Mouse (Mus musculus) hindbrain, embryonic 10.5 days (tissue): ENCODE results near the gene Nmnat2. TPM values are rescaled to one million over a fixed set of nuclear protein-coding genes. Genes with fewer than 3 reads are reported as not detected.

Experiments used
- DNase-seq: peaks from one replicate; pipeline ENCODE4 v3.0.0-alpha.2; 2017; ENCODE audit warnings: low spot score
- H3K27ac ChIP-seq: fragments of 300-500 bp; sonication (generic); 2 replicates; pipeline ENCODE4 v1.5.1; 2016; ENCODE audit warnings: mild to moderate bottlenecking, moderate library complexity
- H3K27me3 ChIP-seq: fragments of 300-500 bp; sonication (generic); 2 replicates; pipeline ENCODE4 v1.6.1; 2016; ENCODE audit warnings: mild to moderate bottlenecking; ENCODE audit not compliant: poor library complexity, insufficient read depth, severe bottlenecking
- H3K36me3 ChIP-seq: fragments of 300-500 bp; sonication (generic); 2 replicates; pipeline ENCODE4 v1.6.1; 2016; ENCODE audit warnings: mild to moderate bottlenecking, moderate library complexity
- H3K4me1 ChIP-seq: fragments of 300-500 bp; sonication (generic); replicated peaks from 2 replicates; pipeline ENCODE4 v1.6.1; 2016; ENCODE audit warnings: mild to moderate bottlenecking
- H3K4me3 ChIP-seq: fragments of 300-500 bp; sonication (generic); 2 replicates; pipeline ENCODE4 v1.5.1; 2016; ENCODE audit warnings: mild to moderate bottlenecking, moderate library complexity
- H3K9me3 ChIP-seq: fragments of 300-500 bp; sonication (generic); 2 replicates; pipeline ENCODE4 v1.6.1; 2016; ENCODE audit warnings: mild to moderate bottlenecking, moderate library complexity
- WGBS: fragments of 180-500 bp; shearing (Covaris S2); methylation state at CpG from one replicate; pipeline ENCODE4 v1.1.7; 2016; 5-methylcytosine and 5-hydroxymethylcytosine counted together
- polyA plus RNA-seq: library from polyadenylated mRNA; unstranded; fragments of >200 nt; fragmentation: Nextera tagmentation; extraction: Ambion mirVana; gene quantifications from 2 replicates; pipeline ENCODE4 v1.2.1, GENCODE M21; 2016

Gene Nmnat2
- polyA plus RNA-seq, 1 experiment from 2014 or later = 20.6 TPM

GRCm38 (mm10) chr1:152964344-152964743 is 9.6 kb downstream of the Nmnat2 start:
- no peaks in the 10 kb centered on the region for H3K27me3 ChIP-seq
- 82% methylated on average over 10 of the region's 10 CpGs for WGBS
- DNase-seq = no peak

GRCm38 (mm10) chr1:152966222-152966621 is 11.4 kb downstream of the Nmnat2 start:
- Histone ChIP-seq H3K9me3 (no peaks in the 10 kb centered on the region), H3K36me3 (no peaks in the 10 kb centered on the region), H3K27ac (0 out of 2 replicates have a peak overlapping the region, but pooled peaks have one; percentile 12), H3K4me3 (no peak overlapping the region), H3K4me1 (peaks cover 11% of the 10 kb centered on the region), H3K27me3 (no peaks in the 10 kb centered on the region)
- no peak for DNase-seq
- 76% methylated on average over 6 of the region's 6 CpGs for WGBS

More at GRCm38 (mm10) chr1:152964344-152964743, 9.6 kb downstream of the Nmnat2 start:
- H3K36me3 ChIP-seq = no peaks in the 10 kb centered on the region
- H3K4me3 ChIP-seq = no peak overlapping the region
- peaks cover 11% of the 10 kb centered on the region for H3K4me1 ChIP-seq
- no peak overlapping the region for H3K27ac ChIP-seq
- H3K9me3 ChIP-seq = no peaks in the 10 kb centered on the region

- DNase-seq = no peak
- Histone ChIP-seq H3K36me3 (no peaks in the 10 kb centered on the region), H3K4me3 (no peak overlapping the region), H3K9me3 (no peaks in the 10 kb centered on the region), H3K27me3 (no peaks in the 10 kb centered on the region), H3K27ac (0 out of 2 replicates have a peak overlapping the region, but pooled peaks have one; percentile 12), H3K4me1 (peaks cover 11% of the 10 kb centered on the region)
- 80% methylated on average over 2 of the region's 2 CpGs for WGBS
Measured at GRCm38 (mm10) chr1:152966686-152967085, 11.9 kb downstream of the Nmnat2 start.

- DNase-seq = no peak
- WGBS = 73% methylated on average over 4 of the region's 4 CpGs
- H3K36me3 ChIP-seq = no peaks in the 10 kb centered on the region
- H3K9me3 ChIP-seq = no peaks in the 10 kb centered on the region
- H3K27ac ChIP-seq = no peak overlapping the region
- no peaks in the 10 kb centered on the region for H3K27me3 ChIP-seq
- no peak overlapping the region for H3K4me3 ChIP-seq
- peaks cover 27% of the 10 kb centered on the region for H3K4me1 ChIP-seq
Measured at GRCm38 (mm10) chr1:152969081-152969480, 14.3 kb downstream of the Nmnat2 start.

GRCm38 (mm10) chr1:152972957-152973356 is 18.2 kb downstream of the Nmnat2 start:
- WGBS = 29% methylated on average over 4 of the region's 4 CpGs
- no peaks in the 10 kb centered on the region for H3K27me3 ChIP-seq
- H3K9me3 ChIP-seq = 0 out of 2 replicates have a peak, but pooled peaks cover 7% of the 10 kb centered on the region
- no peak overlapping the region for H3K4me3 ChIP-seq
- H3K27ac ChIP-seq = peak overlapping the region; percentile 6; the same call in 1 of the 2 replicates
- H3K36me3 ChIP-seq = no peaks in the 10 kb centered on the region
- no peak for DNase-seq
- peaks cover 24% of the 10 kb centered on the region for H3K4me1 ChIP-seq

GRCm38 (mm10) chr1:152973421-152973820 is 18.6 kb downstream of the Nmnat2 start:
- peak overlapping the region; percentile 6; the same call in 1 of the 2 replicates for H3K27ac ChIP-seq
- WGBS = 24% methylated on average over 5 of the region's 5 CpGs
- no peak for DNase-seq

GRCm38 (mm10) chr1:152973861-152974260 is 19.1 kb downstream of the Nmnat2 start:
- Histone ChIP-seq H3K4me1 (peaks cover 24% of the 10 kb centered on the region), H3K27ac (no peak overlapping the region), H3K27me3 (no peaks in the 10 kb centered on the region), H3K4me3 (no peak overlapping the region), H3K36me3 (no peaks in the 10 kb centered on the region), H3K9me3 (0 out of 2 replicates have a peak, but pooled peaks cover 7% of the 10 kb centered on the region)
- DNase-seq = no peak
- WGBS = 20% methylated on average over 4 of the region's 4 CpGs

More at GRCm38 (mm10) chr1:152973421-152973820, 18.6 kb downstream of the Nmnat2 start:
- Histone ChIP-seq H3K4me3 (no peak overlapping the region), H3K9me3 (0 out of 2 replicates have a peak, but pooled peaks cover 7% of the 10 kb centered on the region), H3K27me3 (no peaks in the 10 kb centered on the region), H3K4me1 (peaks cover 24% of the 10 kb centered on the region), H3K36me3 (no peaks in the 10 kb centered on the region)

- DNase-seq = no peak
- H3K36me3 ChIP-seq = no peaks in the 10 kb centered on the region
- H3K27me3 ChIP-seq = no peaks in the 10 kb centered on the region
- H3K4me1 ChIP-seq = peaks cover 24% of the 10 kb centered on the region
- H3K9me3 ChIP-seq = 0 out of 2 replicates have a peak, but pooled peaks cover 7% of the 10 kb centered on the region
- 72% methylated on average over 3 of the region's 3 CpGs for WGBS
- H3K4me3 ChIP-seq = no peak overlapping the region
- H3K27ac ChIP-seq = no peak overlapping the region
Measured at GRCm38 (mm10) chr1:152975144-152975543, 20.4 kb downstream of the Nmnat2 start.

GRCm38 (mm10) chr1:152978700-152979099 is 23.9 kb downstream of the Nmnat2 start:
- no peaks in the 10 kb centered on the region for H3K36me3 ChIP-seq
- H3K27me3 ChIP-seq = no peaks in the 10 kb centered on the region
- no peak overlapping the region for H3K27ac ChIP-seq
- H3K9me3 ChIP-seq = 0 out of 2 replicates have a peak, but pooled peaks cover 7% of the 10 kb centered on the region
- H3K4me3 ChIP-seq = no peak overlapping the region
- H3K4me1 ChIP-seq = peaks cover 11% of the 10 kb centered on the region
- WGBS = 95% methylated on average over 8 of the region's 8 CpGs
- no peak for DNase-seq

- no peaks in the 10 kb centered on the region for H3K4me1 ChIP-seq
Measured at GRCm38 (mm10) chr1:152983416-152983815, 28.6 kb downstream of the Nmnat2 start.

GRCm38 (mm10) chr1:152986981-152987380 is 32.2 kb downstream of the Nmnat2 start:
- Histone ChIP-seq H3K27ac (no peak overlapping the region), H3K27me3 (no peaks in the 10 kb centered on the region), H3K4me3 (no peak overlapping the region), H3K4me1 (0 out of 2 replicates have a peak, but pooled peaks cover 3% of the 10 kb centered on the region), H3K9me3 (no peaks in the 10 kb centered on the region), H3K36me3 (no peaks in the 10 kb centered on the region)
- 85% methylated on average over 3 of the region's 3 CpGs for WGBS
- no peak for DNase-seq

More at GRCm38 (mm10) chr1:152983416-152983815, 28.6 kb downstream of the Nmnat2 start:
- no peak overlapping the region for H3K4me3 ChIP-seq
- no peaks in the 10 kb centered on the region for H3K27me3 ChIP-seq
- H3K27ac ChIP-seq = no peak overlapping the region
- 95% methylated on average over 14 of the region's 14 CpGs for whole genome bisulfite sequencing
- H3K9me3 ChIP-seq = no peaks in the 10 kb centered on the region
- H3K36me3 ChIP-seq = no peaks in the 10 kb centered on the region
- no peak for DNase-seq

GRCm38 (mm10) chr1:152990067-152990466 is 35.3 kb downstream of the Nmnat2 start:
- no peak overlapping the region for H3K4me3 ChIP-seq

GRCm38 (mm10) chr1:152992271-152993134 is 37.7 kb downstream of the Nmnat2 start:
- Histone ChIP-seq H3K27ac (no peak overlapping the region), H3K36me3 (no peaks in the 10 kb centered on the region), H3K27me3 (no peaks in the 10 kb centered on the region), H3K9me3 (no peaks in the 10 kb centered on the region), H3K4me3 (no peak overlapping the region), H3K4me1 (0 out of 2 replicates have a peak, but pooled peaks cover 3% of the 10 kb centered on the region)
- DNase-seq = no peak
- 64% methylated on average over 6 of the region's 6 CpGs for WGBS

More at GRCm38 (mm10) chr1:152990067-152990466, 35.3 kb downstream of the Nmnat2 start:
- Histone ChIP-seq H3K36me3 (no peaks in the 10 kb centered on the region), H3K27me3 (no peaks in the 10 kb centered on the region), H3K4me1 (0 out of 2 replicates have a peak, but pooled peaks cover 3% of the 10 kb centered on the region), H3K27ac (no peak overlapping the region), H3K9me3 (no peaks in the 10 kb centered on the region)
- WGBS = 88% methylated on average over 5 of the region's 5 CpGs
- no peak for DNase-seq
